Mouse (Mus musculus) layer of hippocampus, adult 8-10 months (tissue): ENCODE data around the gene 2210418O10Rik. TPM values are rescaled to one million over a fixed set of nuclear protein-coding genes. Genes with fewer than 3 reads are reported as not detected.
"Not testable (repeated sequence)": the region's sequence is repeated elsewhere in the genome, so short reads cannot be mapped to it uniquely, and the experiment has no call there.

Experiments
- DNase-seq, 2 experiments: peaks; one replicate each; pipeline ENCODE4 v3.0.0; 2022; ENCODE audit warnings: low spot score in 2 of 2
- total RNA-seq, 4 experiments: library from RNA; stranded (reverse); gene quantifications; 2 replicates each; pipeline ENCODE4 v1.2.4; 2022

2210418O10Rik gene
- 10 to 100 TPM in 1 of 4 experiments, 1 to 10 TPM in 3; 4.1 to 10.9 (median 8.5) TPM for total RNA-seq

DNA sequence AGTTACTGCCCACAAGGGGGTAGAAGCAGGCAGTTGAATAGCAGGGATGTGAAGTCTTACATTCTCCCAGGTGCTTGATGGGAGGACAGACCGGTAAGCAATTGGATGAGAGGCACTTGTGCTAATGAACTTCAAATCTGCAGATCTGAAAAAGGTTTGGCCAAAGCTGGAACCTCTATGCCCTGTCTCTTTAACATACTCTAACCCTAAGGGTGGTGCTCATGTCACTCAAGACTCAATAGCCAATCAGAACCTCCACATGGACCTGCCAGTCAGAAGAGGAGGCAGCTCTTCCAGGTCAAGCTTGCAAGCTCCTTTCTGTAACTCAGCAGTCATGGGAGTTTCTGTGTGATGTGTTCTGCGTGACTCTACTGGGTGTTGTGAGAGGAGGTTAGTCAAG is at the start of gene 2210418O10Rik:
2210418O10Rik (plus strand) TSS at position 301 of the 400 bp plus-strand sequence.
- DNase-seq: not testable (repeated sequence)

DNA sequence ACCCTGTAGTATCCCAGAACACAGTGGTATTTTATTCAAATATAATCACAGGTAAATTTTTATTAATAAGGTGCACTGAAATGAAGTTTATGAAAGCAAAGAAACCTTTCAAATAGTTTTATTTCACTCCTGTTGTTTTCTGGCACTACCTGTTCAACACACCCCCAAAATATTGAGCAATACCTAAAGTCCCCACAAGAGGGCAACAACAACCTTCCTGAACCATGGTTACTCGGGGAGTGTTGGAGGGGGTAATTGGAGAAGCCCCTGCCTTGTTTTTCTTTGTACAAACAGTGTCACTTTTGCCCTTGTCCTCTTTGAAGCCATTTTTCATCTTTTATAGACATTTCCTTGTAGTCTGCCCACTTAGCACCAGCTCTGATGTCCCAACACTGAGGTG is 22.1 kb downstream of the 2210418O10Rik start:
- not testable (repeated sequence) for DNase-seq

Other genes with a start within 250 kb of the 2210418O10Rik start
- gene Gm2004, start 76.7 kb upstream of the 2210418O10Rik start, total RNA-seq: 1 to 10 TPM in 2 of 4 experiments, under 1 TPM in 1, not detected in 1; 0.94 to 8.1 (median 5.8) TPM
- gene Gm11009, start 92.9 kb downstream of the 2210418O10Rik start, total RNA-seq: not detected
- gene Gm14435, start 197.0 kb downstream of the 2210418O10Rik start, total RNA-seq: 10 to 100 TPM; 13.1 to 20.9 (median 18.7) TPM